Mouse (Mus musculus): ENCODE data around the gene Snx30. TPM values are rescaled to one million over a fixed set of nuclear protein-coding genes. Genes with fewer than 3 reads are reported as not detected.
A peak's percentile ranks its signal among the peaks of the same experiment; 100 is the strongest.

Gene Snx30
- total and polyA plus RNA-seq, 2 experiments = 1.6 to 4.1 TPM

DNA sequence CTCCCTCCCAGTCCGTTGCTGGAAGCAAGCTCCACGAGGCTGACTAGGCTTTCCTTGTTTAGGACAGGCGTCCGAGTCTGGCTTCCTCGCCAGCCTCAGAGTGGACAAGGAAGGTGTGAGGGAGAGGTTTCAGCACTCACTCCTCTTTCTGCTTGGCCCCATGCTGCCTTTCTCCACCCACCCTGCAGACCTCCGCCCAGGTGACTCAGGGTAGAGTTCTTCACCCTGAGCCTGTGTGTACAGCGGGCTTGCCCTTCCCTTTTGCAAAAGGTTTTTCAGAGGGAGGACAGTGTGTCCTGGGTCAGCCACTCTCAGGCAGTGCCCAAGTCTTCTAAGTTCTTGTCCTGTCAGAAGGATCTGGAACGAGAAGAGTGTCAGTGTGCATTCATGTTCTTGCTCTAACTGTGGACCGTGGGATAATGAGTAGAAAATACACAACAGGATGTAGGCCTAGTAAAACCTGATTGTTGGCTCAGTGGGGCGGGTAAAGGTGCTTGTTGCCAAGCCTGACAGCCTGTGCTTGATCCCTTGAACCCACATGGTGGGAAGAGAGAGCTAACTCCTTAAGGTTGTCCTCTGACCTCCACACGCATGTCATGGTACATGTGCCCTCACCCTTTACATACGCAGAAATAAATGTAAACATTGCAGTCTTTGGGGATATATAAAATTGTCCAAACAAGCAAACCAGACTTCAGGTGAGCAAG, 92.3 kb downstream of the Snx30 start:
- 79% methylated on average over 12 of the region's 12 CpGs for WGBS
- Histone ChIP-seq H3K4me3 (ENCODE audit: insufficient read depth, low read depth, low read length) (no peak overlapping the region), H3K79me2 (ENCODE audit: control insufficient read depth, insufficient read depth, low read length) (no peaks in the 10 kb centered on the region), H3K27ac (replicated peaks; ENCODE audit: insufficient read depth, low read depth, low read length) (no peak overlapping the region), H3K27me3 (ENCODE audit: control insufficient read depth, insufficient read depth, low read length) (no peaks in the 10 kb centered on the region), H3K36me3 (ENCODE audit: control insufficient read depth, insufficient read depth, low read length) (peaks cover 3% of the 10 kb centered on the region; the same call in 1 of the 2 replicates), H3K4me1 (ENCODE audit: control insufficient read depth, insufficient read depth, low read length) (no peaks in the 10 kb centered on the region), H3K9ac (ENCODE audit: low read depth, low read length) (no peak overlapping the region)
- no peak for DNase-seq (ENCODE audit: extremely low read depth, low read depth, low spot score)
- TF ChIP-seq CTCF (IDR thresholded peaks at IDR 0.05; ENCODE audit: low read depth, low read length) = no peak
- TF ChIP-seq POLR2A (IDR thresholded peaks at IDR 0.05; ENCODE audit: extremely low read depth, insufficient read depth, low read length) = no peak

GRCm38 (mm10) chr4:59898521-59898919, 92.9 kb downstream of the Snx30 start:
- WGBS = 82% methylated on average over 9 of the region's 9 CpGs
- H3K36me3 ChIP-seq (ENCODE audit: control insufficient read depth, insufficient read depth, low read length) = peaks cover 3% of the 10 kb centered on the region; the same call in 1 of the 2 replicates

DNA sequence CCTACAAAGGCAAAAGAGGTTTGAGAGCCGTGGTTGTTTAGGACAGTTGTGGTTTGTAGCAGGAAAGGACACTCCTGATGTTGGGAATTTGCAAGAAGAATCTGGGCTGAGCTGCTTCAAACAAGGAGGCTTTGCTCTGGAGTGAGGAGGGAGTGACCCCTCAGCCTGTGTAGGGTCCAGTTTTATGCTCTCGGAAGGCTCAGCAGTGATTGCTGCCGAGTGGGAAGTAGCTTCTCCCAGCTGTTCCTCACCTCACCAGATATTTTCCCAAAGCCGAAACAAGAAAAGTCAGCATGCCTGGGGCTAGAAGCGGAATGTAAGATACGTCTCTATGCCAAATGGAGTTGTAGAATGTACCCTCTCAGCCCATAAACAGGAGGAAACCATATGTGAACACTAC, 96.2 kb downstream of the Snx30 start:
- H3K4me1 ChIP-seq (ENCODE audit: control insufficient read depth, insufficient read depth, low read length) = no peaks in the 10 kb centered on the region
- H3K36me3 ChIP-seq (ENCODE audit: control insufficient read depth, insufficient read depth, low read length) = no peaks in the 10 kb centered on the region
- TF ChIP-seq CTCF (IDR thresholded peaks at IDR 0.05; ENCODE audit: low read depth, low read length) (no peak), POLR2A (IDR thresholded peaks at IDR 0.05; ENCODE audit: extremely low read depth, insufficient read depth, low read length) (no peak)
- WGBS = 98% methylated on average over 6 of the region's 6 CpGs
- no peaks in the 10 kb centered on the region for H3K79me2 ChIP-seq (ENCODE audit: control insufficient read depth, insufficient read depth, low read length)
- no peak overlapping the region for H3K9ac ChIP-seq (ENCODE audit: low read depth, low read length)
- H3K27me3 ChIP-seq (ENCODE audit: control insufficient read depth, insufficient read depth, low read length) = no peaks in the 10 kb centered on the region
- H3K27ac ChIP-seq (replicated peaks; ENCODE audit: insufficient read depth, low read depth, low read length) = no peak overlapping the region
- H3K4me3 ChIP-seq (ENCODE audit: insufficient read depth, low read depth, low read length) = no peak overlapping the region
- DNase-seq (ENCODE audit: extremely low read depth, low read depth, low spot score) = no peak

More at GRCm38 (mm10) chr4:59898521-59898919, 92.9 kb downstream of the Snx30 start:
- no peaks in the 10 kb centered on the region for H3K27me3 ChIP-seq (ENCODE audit: control insufficient read depth, insufficient read depth, low read length)
- no peak overlapping the region for H3K4me3 ChIP-seq (ENCODE audit: insufficient read depth, low read depth, low read length)
- H3K79me2 ChIP-seq (ENCODE audit: control insufficient read depth, insufficient read depth, low read length) = no peaks in the 10 kb centered on the region
- no peak overlapping the region for H3K9ac ChIP-seq (ENCODE audit: low read depth, low read length)
- no peak for DNase-seq (ENCODE audit: extremely low read depth, low read depth, low spot score)
- no peak for TF ChIP-seq CTCF (IDR thresholded peaks at IDR 0.05; ENCODE audit: low read depth, low read length)
- no peak for TF ChIP-seq POLR2A (IDR thresholded peaks at IDR 0.05; ENCODE audit: extremely low read depth, insufficient read depth, low read length)
- no peaks in the 10 kb centered on the region for H3K4me1 ChIP-seq (ENCODE audit: control insufficient read depth, insufficient read depth, low read length)
- no peak overlapping the region for H3K27ac ChIP-seq (replicated peaks; ENCODE audit: insufficient read depth, low read depth, low read length)

DNA sequence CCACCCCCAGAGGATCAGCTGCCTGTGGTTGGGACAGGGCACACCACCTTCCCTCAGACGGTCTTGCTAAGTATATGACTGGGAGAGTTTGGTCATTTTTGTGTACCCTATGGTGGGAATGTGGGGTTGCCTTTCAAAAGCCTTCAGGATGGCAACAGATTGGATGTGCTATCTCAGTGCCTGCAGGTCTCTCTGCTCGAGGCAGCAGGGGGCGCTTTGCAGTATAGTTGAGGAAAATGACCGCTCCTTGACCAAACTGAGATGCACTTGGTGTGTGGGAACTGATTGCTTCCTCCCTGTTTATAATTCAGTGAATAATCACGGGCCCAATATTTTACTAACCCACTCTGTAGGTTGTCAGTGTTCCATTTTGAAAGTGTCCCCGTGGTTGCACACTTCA, 96.9 kb downstream of the Snx30 start:
- 75% methylated on average over 6 of the region's 6 CpGs for WGBS
- Histone ChIP-seq H3K79me2 (ENCODE audit: control insufficient read depth, insufficient read depth, low read length) (no peaks in the 10 kb centered on the region), H3K9ac (ENCODE audit: low read depth, low read length) (no peak overlapping the region), H3K4me1 (ENCODE audit: control insufficient read depth, insufficient read depth, low read length) (no peaks in the 10 kb centered on the region), H3K27me3 (ENCODE audit: control insufficient read depth, insufficient read depth, low read length) (no peaks in the 10 kb centered on the region), H3K4me3 (ENCODE audit: insufficient read depth, low read depth, low read length) (no peak overlapping the region), H3K27ac (replicated peaks; ENCODE audit: insufficient read depth, low read depth, low read length) (no peak overlapping the region), H3K36me3 (ENCODE audit: control insufficient read depth, insufficient read depth, low read length) (no peaks in the 10 kb centered on the region)
- TF ChIP-seq POLR2A (IDR thresholded peaks at IDR 0.05; ENCODE audit: extremely low read depth, insufficient read depth, low read length) (no peak), CTCF (IDR thresholded peaks at IDR 0.05; ENCODE audit: low read depth, low read length) (peak; percentile 32)
- no peak for DNase-seq (ENCODE audit: extremely low read depth, low read depth, low spot score)

DNA sequence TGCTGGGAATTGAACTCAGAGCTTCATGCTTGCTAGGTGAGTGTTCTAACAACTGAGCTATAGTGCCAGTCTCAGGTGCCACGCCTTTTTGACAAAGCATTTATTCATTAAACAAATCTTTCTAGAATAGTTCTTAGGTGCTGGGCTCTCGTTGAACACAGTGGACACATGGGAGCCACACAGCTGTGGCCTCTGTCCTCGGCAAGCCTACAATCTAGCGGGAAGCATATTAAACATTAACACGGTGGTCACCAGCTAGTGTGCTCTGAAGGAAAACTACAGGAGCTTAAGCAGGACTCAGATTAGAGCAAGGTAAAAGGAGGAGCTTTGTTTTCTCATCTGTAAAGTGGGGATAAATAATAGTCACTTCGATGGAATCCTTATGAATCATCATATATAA, 101.5 kb downstream of the Snx30 start:
- Histone ChIP-seq H3K36me3 (ENCODE audit: control insufficient read depth, insufficient read depth, low read length) (no peaks in the 10 kb centered on the region), H3K4me3 (ENCODE audit: insufficient read depth, low read depth, low read length) (no peak overlapping the region), H3K9ac (ENCODE audit: low read depth, low read length) (no peak overlapping the region), H3K27me3 (ENCODE audit: control insufficient read depth, insufficient read depth, low read length) (no peaks in the 10 kb centered on the region), H3K79me2 (ENCODE audit: control insufficient read depth, insufficient read depth, low read length) (no peaks in the 10 kb centered on the region), H3K27ac (replicated peaks; ENCODE audit: insufficient read depth, low read depth, low read length) (no peak overlapping the region), H3K4me1 (ENCODE audit: control insufficient read depth, insufficient read depth, low read length) (no peaks in the 10 kb centered on the region)
- DNase-seq (ENCODE audit: extremely low read depth, low read depth, low spot score) = no peak
- TF ChIP-seq POLR2A (IDR thresholded peaks at IDR 0.05; ENCODE audit: extremely low read depth, insufficient read depth, low read length) (no peak), CTCF (IDR thresholded peaks at IDR 0.05; ENCODE audit: low read depth, low read length) (no peak)
- WGBS = 53% methylated on average over 6 of the region's 6 CpGs

DNA sequence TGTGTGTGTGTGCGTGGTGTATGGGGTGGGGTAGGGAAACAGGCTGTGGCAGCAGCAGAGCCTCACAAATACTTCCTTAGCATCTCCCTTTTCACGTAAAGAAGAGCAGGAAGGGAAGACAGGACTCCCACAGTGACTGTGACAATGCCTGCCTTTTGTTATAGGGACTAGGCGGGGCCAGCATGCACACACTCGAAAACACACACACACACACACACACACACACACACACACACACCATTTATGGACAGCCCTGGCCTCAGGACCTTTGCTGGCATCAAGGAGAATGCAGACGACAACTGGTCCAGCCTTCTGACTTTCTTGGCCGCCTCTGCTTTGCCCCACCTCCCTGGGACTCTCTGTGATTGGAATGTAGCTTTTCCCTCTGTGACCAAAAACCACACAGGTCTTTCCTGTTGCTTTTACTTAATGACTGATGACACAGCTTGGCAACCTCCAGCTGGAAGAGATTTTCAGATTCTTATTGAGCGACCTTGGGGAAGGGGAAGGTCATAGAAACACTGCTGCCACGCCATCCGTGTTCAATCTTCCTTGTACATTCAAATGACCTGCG, 102.1 kb downstream of the Snx30 start:
- H3K4me3 ChIP-seq (ENCODE audit: insufficient read depth, low read depth, low read length) = no peak overlapping the region
- H3K36me3 ChIP-seq (ENCODE audit: control insufficient read depth, insufficient read depth, low read length) = no peaks in the 10 kb centered on the region
- H3K27me3 ChIP-seq (ENCODE audit: control insufficient read depth, insufficient read depth, low read length) = no peaks in the 10 kb centered on the region
- H3K9ac ChIP-seq (ENCODE audit: low read depth, low read length) = no peak overlapping the region
- 73% methylated on average over 10 of the region's 10 CpGs for WGBS
- H3K4me1 ChIP-seq (ENCODE audit: control insufficient read depth, insufficient read depth, low read length) = no peaks in the 10 kb centered on the region
- DNase-seq (ENCODE audit: extremely low read depth, low read depth, low spot score) = no peak
- H3K27ac ChIP-seq (replicated peaks; ENCODE audit: insufficient read depth, low read depth, low read length) = no peak overlapping the region
- H3K79me2 ChIP-seq (ENCODE audit: control insufficient read depth, insufficient read depth, low read length) = no peaks in the 10 kb centered on the region
- TF ChIP-seq POLR2A (IDR thresholded peaks at IDR 0.05; ENCODE audit: extremely low read depth, insufficient read depth, low read length) = no peak
- TF ChIP-seq CTCF (IDR thresholded peaks at IDR 0.05; ENCODE audit: low read depth, low read length) = no peak

Data from liver, adult 2 months (tissue).